Mouse (Mus musculus): Measurements from ENCODE around the gene Prdm15. TPM values are rescaled to one million over a fixed set of nuclear protein-coding genes. Genes with fewer than 3 reads are reported as not detected.

The Prdm15 gene
- 13.2 and 14.2 TPM in 2 replicates for polyA plus RNA-seq (2014; fragmentation: Nextera tagmentation; extraction: Ambion mirVana)

GRCm38 (mm10) chr16:97851741-97852319 is at the start of gene Prdm15:
Prdm15 (minus strand) TSS chr16:97851850.
- DNase-seq (ENCODE audit: low spot score) (peak; percentile 93), ATAC-seq (ENCODE audit: insufficient number of reproducible peaks, low FRiP score, low TSS enrichment, low read depth) (peak; percentile 84)
- Histone ChIP-seq H3K9me3 (ENCODE audit: control insufficient read depth, low read length) (no peaks in the 10 kb centered on the region), H3K9ac (ENCODE audit: low read length) (peak within 1 kb of the TSS; percentile 99), H3K36me3 (ENCODE audit: control insufficient read depth, insufficient read depth, low read length) (no peaks in the 10 kb centered on the region), H3K27ac (replicated peaks; ENCODE audit: low read depth, low read length) (peak within 1 kb of the TSS; percentile 98), H3K4me1 (ENCODE audit: control insufficient read depth, insufficient read depth, low read length) (peaks cover 7% of the 10 kb centered on the region), H3K27me3 (ENCODE audit: control insufficient read depth, insufficient read depth, low read length) (no peaks in the 10 kb centered on the region), H3K4me2 (ENCODE audit: low read depth, severe bottlenecking) (peak within 1 kb of the TSS; percentile 66), H3K4me3 (ENCODE audit: low read depth, low read length) (peak within 1 kb of the TSS; percentile 53)
- under 1% methylated on average over 31 of the region's 31 CpGs for WGBS

GRCm38 (mm10) chr16:97897346-97898024 is 45.8 kb upstream of the Prdm15 start:
- no peak overlapping the region for H3K4me2 ChIP-seq (ENCODE audit: low read depth, severe bottlenecking)
- H3K9me3 ChIP-seq (ENCODE audit: control insufficient read depth, low read length), result no peaks in the 10 kb centered on the region
- H3K27ac ChIP-seq (replicated peaks; ENCODE audit: low read depth, low read length), result no peak overlapping the region
- no peak overlapping the region for H3K4me3 ChIP-seq (ENCODE audit: low read depth, low read length)
- DNase-seq (ENCODE audit: low spot score), result no peak
- no peak overlapping the region for H3K9ac ChIP-seq (ENCODE audit: low read length)
- H3K27me3 ChIP-seq (ENCODE audit: control insufficient read depth, insufficient read depth, low read length), result no peaks in the 10 kb centered on the region
- 86% methylated on average over 5 of the region's 5 CpGs for WGBS
- no peaks in the 10 kb centered on the region for H3K36me3 ChIP-seq (ENCODE audit: control insufficient read depth, insufficient read depth, low read length)
- no peak for ATAC-seq (ENCODE audit: insufficient number of reproducible peaks, low FRiP score, low TSS enrichment, low read depth)
- H3K4me1 ChIP-seq (ENCODE audit: control insufficient read depth, insufficient read depth, low read length), result no peaks in the 10 kb centered on the region

DNA sequence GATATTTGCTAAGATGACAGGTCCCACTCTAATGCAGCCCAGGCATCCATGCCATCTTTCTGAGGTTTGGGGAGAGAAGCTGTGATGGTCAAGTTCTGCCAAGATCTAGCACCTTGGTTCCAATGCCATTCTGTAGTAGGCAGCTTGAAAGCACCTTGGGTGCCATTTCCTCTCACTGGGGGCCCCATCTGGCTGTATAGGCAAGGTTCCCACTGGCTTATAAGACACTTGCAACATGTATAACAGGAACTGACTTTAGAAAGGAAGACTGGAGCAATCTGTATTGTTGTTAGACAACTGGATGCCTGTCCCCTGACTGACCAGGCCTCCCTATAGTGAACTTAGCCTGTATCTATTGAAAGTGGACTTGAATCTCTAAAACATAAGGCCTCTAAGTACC is 36.1 kb upstream of the Prdm15 start:
- no peak overlapping the region for H3K9ac ChIP-seq (ENCODE audit: low read length)
- no peak overlapping the region for H3K4me3 ChIP-seq (ENCODE audit: low read depth, low read length)
- no peaks in the 10 kb centered on the region for H3K36me3 ChIP-seq (ENCODE audit: control insufficient read depth, insufficient read depth, low read length)
- no peak overlapping the region for H3K27ac ChIP-seq (replicated peaks; ENCODE audit: low read depth, low read length)
- H3K4me2 ChIP-seq (ENCODE audit: low read depth, severe bottlenecking), result no peak overlapping the region
- no peaks in the 10 kb centered on the region for H3K4me1 ChIP-seq (ENCODE audit: control insufficient read depth, insufficient read depth, low read length)
- H3K27me3 ChIP-seq (ENCODE audit: control insufficient read depth, insufficient read depth, low read length), result no peaks in the 10 kb centered on the region
- DNase-seq (ENCODE audit: low spot score) (no peak), ATAC-seq (ENCODE audit: insufficient number of reproducible peaks, low FRiP score, low TSS enrichment, low read depth) (no peak)
- H3K9me3 ChIP-seq (ENCODE audit: control insufficient read depth, low read length), result no peaks in the 10 kb centered on the region

DNA sequence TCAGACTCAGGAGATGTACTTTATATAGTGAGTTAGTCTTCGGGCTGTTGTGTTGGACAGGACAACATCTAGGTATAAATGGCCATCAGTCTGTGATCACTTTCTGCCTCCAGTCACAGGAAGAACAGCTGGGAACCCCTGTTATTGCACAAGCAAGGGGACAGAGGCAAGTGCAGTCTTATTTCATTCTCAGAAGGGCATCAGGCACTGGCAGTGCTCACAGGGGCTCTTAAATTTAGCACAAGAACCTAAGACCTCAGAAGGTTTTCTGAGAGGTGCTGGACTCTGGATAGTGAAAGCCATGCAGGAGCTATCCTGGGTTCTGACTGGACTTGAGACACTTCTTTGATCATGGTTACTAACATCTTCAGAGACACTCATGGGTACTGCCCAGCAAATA is 32.0 kb upstream of the Prdm15 start:
- Histone ChIP-seq H3K9me3 (ENCODE audit: control insufficient read depth, low read length) (no peaks in the 10 kb centered on the region), H3K27ac (replicated peaks; ENCODE audit: low read depth, low read length) (no peak overlapping the region), H3K4me1 (ENCODE audit: control insufficient read depth, insufficient read depth, low read length) (no peaks in the 10 kb centered on the region), H3K36me3 (ENCODE audit: control insufficient read depth, insufficient read depth, low read length) (no peaks in the 10 kb centered on the region), H3K4me2 (ENCODE audit: low read depth, severe bottlenecking) (no peak overlapping the region), H3K27me3 (ENCODE audit: control insufficient read depth, insufficient read depth, low read length) (no peaks in the 10 kb centered on the region), H3K4me3 (ENCODE audit: low read depth, low read length) (no peak overlapping the region), H3K9ac (ENCODE audit: low read length) (no peak overlapping the region)
- DNase-seq (ENCODE audit: low spot score) (no peak), ATAC-seq (ENCODE audit: insufficient number of reproducible peaks, low FRiP score, low TSS enrichment, low read depth) (no peak)
- 95% methylated on average over 1 of the region's 1 CpGs for WGBS

- Histone ChIP-seq H3K4me2 (ENCODE audit: low read depth, severe bottlenecking) (no peak overlapping the region), H3K9ac (ENCODE audit: low read length) (no peak overlapping the region), H3K9me3 (ENCODE audit: control insufficient read depth, low read length) (no peaks in the 10 kb centered on the region), H3K36me3 (ENCODE audit: control insufficient read depth, insufficient read depth, low read length) (no peaks in the 10 kb centered on the region), H3K27ac (replicated peaks; ENCODE audit: low read depth, low read length) (no peak overlapping the region), H3K4me1 (ENCODE audit: control insufficient read depth, insufficient read depth, low read length) (no peaks in the 10 kb centered on the region), H3K27me3 (ENCODE audit: control insufficient read depth, insufficient read depth, low read length) (no peaks in the 10 kb centered on the region), H3K4me3 (ENCODE audit: low read depth, low read length) (no peak overlapping the region)
- no peak for DNase-seq (ENCODE audit: low spot score)
- no peak for ATAC-seq (ENCODE audit: insufficient number of reproducible peaks, low FRiP score, low TSS enrichment, low read depth)
Observed at GRCm38 (mm10) chr16:97882891-97883290, 31.2 kb upstream of the Prdm15 start.

DNA sequence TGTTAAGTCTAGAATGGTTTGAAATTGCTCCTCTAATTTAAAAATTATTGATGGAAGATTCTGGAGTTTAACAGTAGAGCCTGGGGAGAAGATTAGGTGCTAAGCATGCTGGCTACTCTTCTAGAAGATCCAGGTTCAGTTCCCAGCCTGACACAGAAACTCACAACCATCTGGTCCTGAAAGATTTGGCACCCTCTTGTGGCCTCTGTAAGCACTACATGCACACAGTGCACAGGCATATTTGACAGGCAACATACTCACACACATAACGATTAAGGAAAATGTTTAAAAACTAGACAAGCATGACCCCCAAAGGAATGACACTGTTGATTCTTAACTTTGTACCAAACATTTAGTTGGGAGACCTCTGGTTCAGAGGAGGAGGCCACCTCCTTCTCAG is 27.5 kb upstream of the Prdm15 start:
- 72% methylated on average over 1 of the region's 1 CpGs for WGBS
- DNase-seq (ENCODE audit: low spot score), result peak; percentile 54
- H3K4me2 ChIP-seq (ENCODE audit: low read depth, severe bottlenecking), result no peak overlapping the region
- H3K9ac ChIP-seq (ENCODE audit: low read length), result no peak overlapping the region
- no peaks in the 10 kb centered on the region for H3K9me3 ChIP-seq (ENCODE audit: control insufficient read depth, low read length)
- ATAC-seq (ENCODE audit: insufficient number of reproducible peaks, low FRiP score, low TSS enrichment, low read depth), result no peak
- no peak overlapping the region for H3K4me3 ChIP-seq (ENCODE audit: low read depth, low read length)
- no peaks in the 10 kb centered on the region for H3K36me3 ChIP-seq (ENCODE audit: control insufficient read depth, insufficient read depth, low read length)
- H3K27ac ChIP-seq (replicated peaks; ENCODE audit: low read depth, low read length), result no peak overlapping the region
- H3K4me1 ChIP-seq (ENCODE audit: control insufficient read depth, insufficient read depth, low read length), result no peaks in the 10 kb centered on the region
- no peaks in the 10 kb centered on the region for H3K27me3 ChIP-seq (ENCODE audit: control insufficient read depth, insufficient read depth, low read length)

DNA sequence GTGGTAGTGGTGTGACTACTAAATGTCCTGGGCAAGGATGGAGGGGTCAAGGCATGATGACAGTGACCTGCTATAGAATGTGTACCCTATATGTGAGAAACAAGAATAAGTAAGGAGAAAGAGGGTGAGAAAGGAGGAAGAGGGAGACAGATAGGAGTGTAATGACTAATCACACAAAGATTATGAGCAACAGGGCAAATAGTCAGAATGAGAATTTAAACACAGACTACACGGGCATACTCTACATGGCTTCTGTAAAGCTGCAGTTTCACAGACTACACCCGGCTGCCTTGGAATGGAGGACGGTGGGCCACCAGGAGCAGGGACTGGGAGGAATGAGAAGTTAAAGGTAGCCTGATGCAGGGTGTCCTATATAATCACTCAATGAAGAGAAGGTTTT is 25.9 kb upstream of the Prdm15 start:
- WGBS, result 87% methylated on average over 3 of the region's 3 CpGs

GRCm38 (mm10) chr16:97875101-97875500 is 23.5 kb upstream of the Prdm15 start:
- Histone ChIP-seq H3K36me3 (ENCODE audit: control insufficient read depth, insufficient read depth, low read length) (no peaks in the 10 kb centered on the region), H3K27ac (replicated peaks; ENCODE audit: low read depth, low read length) (no peak overlapping the region), H3K4me1 (ENCODE audit: control insufficient read depth, insufficient read depth, low read length) (no peaks in the 10 kb centered on the region), H3K9me3 (ENCODE audit: control insufficient read depth, low read length) (no peaks in the 10 kb centered on the region), H3K4me3 (ENCODE audit: low read depth, low read length) (no peak overlapping the region), H3K4me2 (ENCODE audit: low read depth, severe bottlenecking) (no peak overlapping the region), H3K27me3 (ENCODE audit: control insufficient read depth, insufficient read depth, low read length) (no peaks in the 10 kb centered on the region), H3K9ac (ENCODE audit: low read length) (no peak overlapping the region)
- DNase-seq (ENCODE audit: low spot score) (no peak), ATAC-seq (ENCODE audit: insufficient number of reproducible peaks, low FRiP score, low TSS enrichment, low read depth) (no peak)
- 91% methylated on average over 4 of the region's 4 CpGs for WGBS

More for the DNA sequence above, 25.9 kb upstream of the Prdm15 start:
- Histone ChIP-seq H3K9ac (ENCODE audit: low read length) (no peak overlapping the region), H3K27me3 (ENCODE audit: control insufficient read depth, insufficient read depth, low read length) (no peaks in the 10 kb centered on the region), H3K27ac (replicated peaks; ENCODE audit: low read depth, low read length) (no peak overlapping the region), H3K4me3 (ENCODE audit: low read depth, low read length) (no peak overlapping the region), H3K4me2 (ENCODE audit: low read depth, severe bottlenecking) (no peak overlapping the region), H3K4me1 (ENCODE audit: control insufficient read depth, insufficient read depth, low read length) (no peaks in the 10 kb centered on the region), H3K36me3 (ENCODE audit: control insufficient read depth, insufficient read depth, low read length) (no peaks in the 10 kb centered on the region), H3K9me3 (ENCODE audit: control insufficient read depth, low read length) (no peaks in the 10 kb centered on the region)
- DNase-seq (ENCODE audit: low spot score) (no peak), ATAC-seq (ENCODE audit: insufficient number of reproducible peaks, low FRiP score, low TSS enrichment, low read depth) (no peak)

DNA sequence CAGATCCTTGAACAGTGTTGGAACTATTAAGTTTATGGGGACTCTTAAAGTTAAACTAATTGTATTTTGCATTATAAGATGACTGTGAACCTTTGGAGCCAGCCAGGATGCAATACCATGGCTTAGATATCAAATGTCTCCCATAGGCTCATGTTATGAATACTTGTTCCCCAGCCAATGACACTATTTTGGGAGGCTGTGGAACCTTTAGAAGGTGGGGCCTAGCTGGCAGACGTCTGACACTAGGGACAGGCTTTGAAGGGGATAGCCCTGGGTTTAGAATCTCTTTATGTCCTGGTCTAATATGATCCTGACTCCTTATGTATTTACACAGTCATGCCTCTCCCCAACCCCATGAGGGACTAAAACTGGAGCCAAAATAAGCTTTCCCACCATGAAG is 22.7 kb upstream of the Prdm15 start:
- H3K27me3 ChIP-seq (ENCODE audit: control insufficient read depth, insufficient read depth, low read length), result no peaks in the 10 kb centered on the region
- no peaks in the 10 kb centered on the region for H3K36me3 ChIP-seq (ENCODE audit: control insufficient read depth, insufficient read depth, low read length)
- H3K4me1 ChIP-seq (ENCODE audit: control insufficient read depth, insufficient read depth, low read length), result no peaks in the 10 kb centered on the region
- DNase-seq (ENCODE audit: low spot score), result no peak
- H3K27ac ChIP-seq (replicated peaks; ENCODE audit: low read depth, low read length), result no peak overlapping the region
- no peak overlapping the region for H3K4me2 ChIP-seq (ENCODE audit: low read depth, severe bottlenecking)
- H3K9me3 ChIP-seq (ENCODE audit: control insufficient read depth, low read length), result no peaks in the 10 kb centered on the region
- no peak overlapping the region for H3K4me3 ChIP-seq (ENCODE audit: low read depth, low read length)
- ATAC-seq (ENCODE audit: insufficient number of reproducible peaks, low FRiP score, low TSS enrichment, low read depth), result no peak
- no peak overlapping the region for H3K9ac ChIP-seq (ENCODE audit: low read length)
- WGBS, result 61% methylated on average over 1 of the region's 1 CpGs

Data from limb, embryonic 11.5 days (tissue).